Mouse (Mus musculus) ovary, postnatal 36 days (tissue): Measurements from ENCODE around the gene Tmem59.

Experiments
- DNase-seq: peaks from one replicate; pipeline ENCODE4 v3.0.0; 2022; ENCODE audit warnings: low spot score, mixed read lengths

Tmem59 gene

DNA sequence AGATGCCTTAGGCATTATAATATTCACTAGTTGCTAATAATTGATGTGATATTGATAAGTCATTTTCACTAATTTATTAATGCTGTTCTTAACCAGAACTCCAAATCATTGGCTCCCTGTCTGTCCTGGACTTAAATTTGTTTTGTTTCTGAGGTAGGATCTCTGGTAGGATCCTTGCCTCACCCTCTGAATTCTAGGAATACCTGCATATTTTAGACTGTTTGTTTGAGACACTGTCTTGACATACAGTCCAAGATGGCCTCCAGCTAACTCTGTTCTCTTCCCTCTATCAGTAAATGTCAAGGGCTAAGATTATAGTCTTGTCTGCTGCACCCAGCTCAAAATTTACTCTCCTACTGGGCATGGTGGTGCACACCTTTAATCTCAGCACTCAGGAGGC is 2.5 kb downstream of the Tmem59 start:
- no peak for DNase-seq

DNA sequence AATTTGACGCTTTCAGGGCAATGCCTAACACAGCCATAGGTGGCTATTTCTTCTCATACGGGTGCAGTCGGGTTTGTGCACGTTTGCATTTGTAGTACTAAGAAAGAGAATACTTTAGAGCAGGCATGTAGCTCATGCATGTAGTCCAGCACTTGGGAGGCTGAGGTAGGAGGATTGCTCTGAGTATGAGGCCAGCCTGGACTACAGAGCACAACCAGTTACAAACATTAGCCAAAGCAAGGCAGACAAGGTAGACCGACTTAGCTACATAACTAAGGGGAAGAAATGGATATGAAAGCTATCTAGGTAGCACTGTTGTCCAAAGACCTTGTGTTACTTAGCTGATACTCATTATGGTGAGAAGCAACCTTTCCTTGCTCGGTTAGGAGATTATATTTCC is 3.7 kb downstream of the Tmem59 start:
- no peak for DNase-seq

DNA sequence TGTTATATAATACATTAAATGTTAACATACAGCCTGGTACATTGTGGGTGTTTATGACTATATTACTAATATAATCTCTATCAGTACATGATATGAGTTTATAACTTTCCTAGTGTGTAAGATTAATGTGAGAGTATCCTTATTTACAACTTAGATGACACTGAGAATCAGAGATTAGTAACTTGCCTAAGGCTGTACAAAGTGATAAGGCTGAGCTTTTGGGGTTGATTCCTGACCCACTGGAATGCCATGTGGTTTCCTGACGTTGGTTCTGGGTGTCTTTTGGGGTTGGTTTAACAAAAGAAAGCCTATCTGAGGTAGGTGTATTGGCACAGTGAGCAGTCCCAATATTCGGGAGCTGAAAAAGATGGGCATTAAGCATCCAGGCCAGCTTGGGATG is 4.6 kb downstream of the Tmem59 start:
- no peak for DNase-seq

DNA sequence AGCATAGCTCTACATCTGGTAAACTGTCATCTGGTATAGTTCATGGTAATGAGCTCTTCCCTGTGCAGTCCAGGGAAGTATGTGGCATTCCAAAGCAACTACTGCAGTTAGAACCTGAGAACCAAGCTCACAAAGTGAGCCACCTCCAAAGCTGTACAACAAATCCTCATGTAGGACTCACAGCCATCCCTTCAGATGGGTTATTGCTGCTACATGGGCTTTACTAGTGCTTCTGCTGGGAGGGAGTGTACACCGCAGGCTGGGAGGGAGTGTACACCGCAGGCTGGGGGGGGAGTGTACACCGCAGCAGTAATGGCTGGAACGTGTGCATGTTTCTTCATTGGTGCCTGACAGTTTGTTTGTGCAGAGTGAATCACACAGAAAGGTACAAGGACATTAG is 5.0 kb downstream of the Tmem59 start:
- DNase-seq: no peak

DNA sequence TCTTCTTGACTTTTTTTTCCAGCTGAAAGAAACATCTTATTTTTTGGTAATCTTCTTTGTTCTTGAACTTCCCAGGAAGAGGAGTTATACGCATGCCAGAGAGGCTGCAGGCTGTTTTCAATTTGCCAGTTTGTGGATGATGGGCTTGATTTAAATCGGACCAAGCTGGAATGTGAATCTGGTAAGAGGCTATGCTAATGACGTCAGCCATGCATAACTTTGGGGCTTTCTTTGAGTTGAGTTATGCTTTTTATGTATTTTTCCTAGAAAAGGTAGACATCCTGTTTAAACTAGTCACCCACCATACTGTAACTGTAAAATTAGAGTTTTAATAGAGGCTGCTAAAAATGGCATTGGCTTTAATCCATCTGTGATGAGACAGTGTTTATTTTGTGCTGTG is 7.5 kb downstream of the Tmem59 start:
- no peak for DNase-seq

DNA sequence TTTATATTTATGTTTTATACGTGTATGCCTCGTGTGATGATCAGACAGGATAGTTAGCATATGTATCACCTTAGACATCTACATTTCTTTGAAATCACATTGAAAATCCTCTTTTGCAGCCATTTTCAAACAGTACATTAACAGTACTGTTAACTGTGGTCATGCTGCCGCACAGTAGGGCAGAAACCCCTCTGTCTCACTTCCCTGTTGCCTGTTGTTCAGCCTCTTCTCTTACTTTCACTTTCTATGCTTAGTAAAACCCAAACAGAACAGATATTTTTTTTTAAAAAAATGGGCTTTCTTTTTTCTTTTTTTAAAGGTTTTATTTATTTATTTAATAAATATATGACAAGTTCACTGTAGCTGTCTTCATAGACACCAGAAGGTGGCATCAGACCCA is 15.6 kb downstream of the Tmem59 start:
- DNase-seq: no peak

DNA sequence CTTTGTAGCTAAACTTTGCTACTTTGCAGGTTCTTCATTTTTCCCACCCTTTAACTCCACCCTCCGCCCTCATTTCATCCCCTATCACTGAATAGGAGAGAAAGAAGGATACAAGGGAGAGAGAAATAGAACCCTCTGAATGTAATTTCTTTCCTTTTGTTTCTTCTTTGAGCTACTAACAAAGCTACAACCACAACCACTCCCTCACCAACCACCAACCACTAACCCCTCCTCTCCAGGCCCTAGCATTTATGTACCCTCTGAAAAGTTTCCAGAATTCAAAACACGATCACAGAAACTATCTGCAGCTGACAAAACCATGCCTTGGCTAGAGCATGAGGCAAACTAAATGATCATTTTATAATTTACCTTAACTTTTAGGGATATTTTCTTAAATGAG is 18.3 kb downstream of the Tmem59 start:
- no peak for DNase-seq

DNA sequence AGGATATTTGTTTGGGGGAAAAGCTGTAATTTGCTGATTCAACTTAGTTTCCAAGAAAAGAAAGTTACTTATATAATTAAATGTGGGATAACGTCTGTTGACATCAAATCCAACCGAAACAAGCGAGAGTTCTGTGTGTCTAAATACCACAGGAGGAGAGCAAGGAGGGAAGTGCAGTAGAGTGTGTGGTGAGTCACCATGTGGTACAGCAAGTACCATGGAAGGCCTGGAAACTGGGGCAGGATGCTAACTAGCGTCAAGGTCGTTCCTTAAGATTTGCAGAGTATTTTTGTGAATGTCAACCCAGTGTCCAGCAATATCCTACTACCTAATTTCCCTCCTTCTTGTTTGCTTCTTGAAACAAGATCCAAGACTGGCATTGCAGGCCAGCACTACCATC is 19.9 kb downstream of the Tmem59 start:
- DNase-seq: no peak

DNA sequence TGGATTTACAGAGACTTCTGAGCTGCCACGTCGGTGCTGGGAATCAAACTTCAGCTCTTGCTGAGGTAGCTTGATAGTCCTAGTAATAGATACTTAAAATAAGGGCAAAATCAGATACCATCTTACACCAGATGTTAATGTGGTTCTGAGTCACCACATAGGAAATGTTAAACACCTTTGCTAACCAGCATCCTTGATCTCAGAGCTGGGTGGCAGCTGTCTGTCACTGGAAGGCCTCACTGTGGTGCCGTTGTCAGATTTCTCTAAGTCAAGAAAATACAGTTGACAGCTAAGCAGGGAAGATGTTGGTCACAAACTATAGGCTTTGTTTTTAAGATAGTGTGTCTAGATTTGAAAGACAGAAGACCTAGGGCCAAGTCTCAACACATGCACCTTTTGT is 23.6 kb downstream of the Tmem59 start:
- no peak for DNase-seq

DNA sequence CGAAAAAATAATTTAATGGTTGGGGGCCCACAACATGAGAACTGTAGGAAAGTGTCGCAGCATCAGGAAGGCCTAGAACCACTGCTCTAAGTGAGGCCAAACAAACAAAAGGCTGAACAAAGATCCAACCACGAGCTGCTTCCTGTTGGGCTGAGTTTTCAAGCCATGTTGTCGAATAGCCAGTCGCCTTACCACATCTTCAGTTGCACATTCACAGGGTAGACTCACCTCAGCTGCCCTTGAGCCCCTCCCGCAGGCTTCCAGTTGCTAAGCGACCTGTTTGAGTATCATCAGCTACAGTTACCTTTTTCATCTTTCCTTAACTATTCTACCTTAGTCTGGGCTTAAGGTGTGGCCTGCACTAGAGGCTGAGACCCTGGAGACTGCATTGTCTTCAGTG is 24.8 kb downstream of the Tmem59 start:
- DNase-seq: no peak

DNA sequence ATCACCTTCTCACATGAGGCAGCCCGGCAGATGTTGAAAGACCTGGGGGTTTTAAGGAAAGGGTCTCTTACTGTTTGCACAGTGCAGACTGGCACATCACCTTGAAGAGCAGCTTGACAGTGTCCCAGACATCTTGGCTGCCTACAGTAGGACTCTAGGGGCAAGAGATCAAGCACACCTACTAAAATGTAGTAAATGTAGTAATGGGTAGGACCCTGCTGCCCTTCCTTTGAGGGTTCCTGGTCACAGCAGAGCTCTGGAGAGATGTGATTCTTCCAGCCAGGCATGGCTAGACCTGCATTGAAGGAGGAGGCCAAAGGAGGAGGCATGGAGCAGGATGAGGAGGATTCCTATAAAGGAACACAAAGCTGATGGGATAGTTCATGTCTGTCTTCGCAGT is 28.8 kb downstream of the Tmem59 start:
- DNase-seq: no peak

DNA sequence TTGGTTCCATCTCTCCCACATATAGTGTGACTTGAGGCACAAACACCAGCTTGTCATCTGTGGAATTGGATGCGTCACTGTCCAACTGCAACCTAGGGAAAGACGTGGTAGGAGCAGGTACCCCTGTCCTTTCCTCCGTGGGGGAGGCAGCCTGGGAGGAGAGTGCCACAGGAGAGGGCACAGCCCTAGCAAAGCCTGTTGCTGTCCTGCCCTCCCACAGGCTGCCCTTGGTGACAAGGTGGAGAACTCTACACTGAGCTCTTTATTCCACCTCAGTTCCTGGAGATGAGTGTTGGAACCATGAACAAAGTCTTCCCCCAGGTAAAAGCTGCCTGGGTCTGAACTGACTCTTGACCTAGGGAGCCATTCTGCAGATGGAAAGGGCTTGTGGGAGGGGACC is 30.7 kb downstream of the Tmem59 start, which contains the start of gene Ldlrad1:
Gene Ldlrad1, plus strand, starts transcription at position 301 of the 400 bp plus-strand sequence.
- DNase-seq: no peak

DNA sequence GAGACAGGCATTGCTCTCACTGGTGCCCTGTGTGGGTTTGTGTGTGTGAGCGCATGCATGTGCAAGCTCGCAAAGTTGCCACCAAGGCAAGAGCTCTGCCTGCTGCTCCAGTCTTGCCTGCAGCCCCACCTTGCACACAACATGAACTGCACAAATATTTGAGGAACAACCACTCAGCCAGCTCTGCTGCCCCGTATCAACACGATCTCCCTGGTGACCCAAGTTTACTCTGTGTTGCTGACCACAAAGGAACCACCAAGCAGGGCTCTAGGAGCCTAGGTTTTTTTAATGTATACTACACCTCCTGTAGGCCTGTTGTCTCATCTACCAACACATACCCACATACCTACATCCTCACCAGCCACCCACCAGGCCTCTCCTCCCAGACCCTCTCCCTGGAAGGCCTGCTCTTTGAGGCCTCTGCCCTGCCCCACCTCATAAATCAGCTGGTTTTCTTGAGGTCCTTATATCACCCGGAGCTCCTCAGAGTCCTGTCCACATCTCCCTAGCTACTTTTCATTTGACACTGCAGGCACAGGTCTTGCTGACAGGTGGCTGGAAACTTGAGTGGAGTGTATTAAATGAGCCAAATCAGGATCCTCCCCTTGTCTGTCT is 32.4 kb downstream of the Tmem59 start:
- DNase-seq: no peak

DNA sequence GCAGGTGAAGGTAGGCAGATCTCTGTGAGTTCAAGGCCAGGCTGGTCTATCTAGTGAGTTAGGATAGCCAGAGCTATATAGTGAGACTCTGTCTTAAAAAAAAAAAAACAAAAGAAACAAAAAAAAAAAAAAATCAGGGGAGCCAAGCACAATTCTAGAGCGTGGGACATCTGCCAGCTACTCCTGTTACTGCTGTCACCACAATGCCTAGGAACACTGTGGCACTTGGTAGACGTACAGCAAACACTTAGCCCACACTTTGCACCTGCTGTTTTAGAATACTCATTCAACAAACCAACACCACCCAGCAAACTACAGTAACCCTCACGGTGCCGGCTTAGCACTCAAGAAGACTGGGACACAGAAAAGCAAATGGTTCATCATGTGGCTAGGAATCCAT is 33.3 kb downstream of the Tmem59 start:
- DNase-seq: no peak

DNA sequence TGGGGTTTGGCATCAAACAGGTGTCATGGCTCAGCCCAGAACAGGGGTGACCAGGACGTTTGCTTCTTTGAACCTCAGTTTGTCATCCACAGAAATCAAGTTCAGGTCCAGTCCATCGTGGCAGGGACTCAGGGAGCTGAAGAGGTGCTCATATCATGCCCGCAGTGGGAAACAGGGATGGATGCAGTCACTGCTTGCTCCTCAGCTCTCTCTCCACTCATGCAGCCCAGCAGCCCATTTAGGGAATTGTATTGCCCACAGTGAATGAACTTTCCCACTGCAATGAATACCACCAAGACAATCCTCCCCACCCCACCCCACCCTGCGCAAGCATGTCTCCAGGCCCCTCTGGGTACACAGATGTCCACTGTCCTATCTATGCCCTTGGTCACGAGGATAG is 33.7 kb downstream of the Tmem59 start:
- DNase-seq: no peak

DNA sequence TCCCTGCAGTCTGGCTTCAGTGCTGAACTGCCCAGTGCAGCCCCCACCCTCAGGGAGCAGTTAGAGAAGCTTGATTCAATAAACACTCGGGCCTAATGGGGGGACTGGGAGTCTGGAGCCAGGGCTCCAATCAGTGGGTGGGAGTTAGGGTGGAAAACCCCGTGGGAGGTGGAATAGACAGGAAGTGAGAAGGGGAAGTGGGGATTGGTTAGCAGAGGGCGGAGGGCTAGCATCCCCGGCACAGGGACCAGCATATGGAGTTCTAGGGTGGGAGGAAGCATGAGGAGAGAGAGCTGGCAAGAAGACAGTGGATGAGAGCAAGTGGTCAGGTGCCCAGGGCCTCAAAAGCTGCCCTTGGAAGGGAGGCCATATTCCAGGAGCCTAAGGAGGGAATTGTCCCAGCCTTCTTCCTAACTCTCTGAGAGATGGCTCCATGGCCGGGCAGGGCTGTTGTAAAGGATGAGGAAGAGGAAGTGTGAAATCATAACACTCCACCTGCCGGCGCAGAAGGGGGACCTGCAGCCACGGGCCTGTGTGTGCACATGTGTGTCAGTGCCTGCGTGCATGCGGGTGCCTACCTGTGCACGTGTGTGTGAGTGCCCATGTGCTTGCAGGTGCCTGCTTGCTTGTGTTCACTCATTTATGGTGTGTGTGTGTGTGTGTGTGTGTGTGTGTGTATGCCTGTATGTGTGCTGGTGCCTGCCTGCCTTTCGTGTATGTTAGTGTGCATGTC is 35.2 kb downstream of the Tmem59 start:
- no peak for DNase-seq

DNA sequence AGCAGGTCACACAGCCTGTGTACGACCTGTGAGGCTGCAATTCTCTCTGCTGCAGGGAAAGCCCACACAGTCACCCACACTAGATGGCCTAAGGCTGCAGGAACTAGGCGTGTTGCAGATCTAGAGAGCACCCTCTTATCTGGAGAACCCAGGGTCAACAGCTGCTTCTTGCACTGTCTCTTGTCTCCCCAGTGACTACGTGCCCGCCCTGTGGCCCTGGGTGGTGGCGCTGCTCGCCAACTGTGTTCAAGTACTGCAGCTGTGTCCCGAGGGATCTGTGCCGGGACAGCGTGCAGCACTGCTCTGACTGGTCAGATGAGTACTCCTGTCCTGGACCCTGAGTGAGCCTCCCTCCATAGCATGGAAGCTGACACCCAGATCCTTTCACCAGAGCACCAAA is 39.4 kb downstream of the Tmem59 start:
- peak; percentile 72 for DNase-seq

DNA sequence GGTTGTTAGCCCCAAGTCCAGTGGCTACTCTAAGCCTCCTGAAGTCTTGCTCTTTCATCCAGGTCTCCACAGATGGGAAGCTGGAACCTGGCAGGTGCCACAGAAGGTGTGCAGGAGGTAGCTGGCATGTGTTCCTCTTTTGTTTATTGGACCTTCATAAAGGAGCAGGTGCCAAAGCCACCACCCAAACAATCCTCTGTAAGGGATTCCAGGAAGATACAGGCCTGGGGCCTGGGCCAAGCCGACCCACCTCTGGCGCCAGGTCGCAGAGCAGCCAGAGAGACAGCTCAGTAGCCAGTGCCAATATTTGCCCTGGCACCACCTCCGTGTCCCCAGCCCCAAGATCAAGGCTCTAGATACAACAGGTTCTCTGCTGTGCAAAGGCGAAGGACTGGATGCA is 43.3 kb downstream of the Tmem59 start:
- DNase-seq: peak; percentile 29

DNA sequence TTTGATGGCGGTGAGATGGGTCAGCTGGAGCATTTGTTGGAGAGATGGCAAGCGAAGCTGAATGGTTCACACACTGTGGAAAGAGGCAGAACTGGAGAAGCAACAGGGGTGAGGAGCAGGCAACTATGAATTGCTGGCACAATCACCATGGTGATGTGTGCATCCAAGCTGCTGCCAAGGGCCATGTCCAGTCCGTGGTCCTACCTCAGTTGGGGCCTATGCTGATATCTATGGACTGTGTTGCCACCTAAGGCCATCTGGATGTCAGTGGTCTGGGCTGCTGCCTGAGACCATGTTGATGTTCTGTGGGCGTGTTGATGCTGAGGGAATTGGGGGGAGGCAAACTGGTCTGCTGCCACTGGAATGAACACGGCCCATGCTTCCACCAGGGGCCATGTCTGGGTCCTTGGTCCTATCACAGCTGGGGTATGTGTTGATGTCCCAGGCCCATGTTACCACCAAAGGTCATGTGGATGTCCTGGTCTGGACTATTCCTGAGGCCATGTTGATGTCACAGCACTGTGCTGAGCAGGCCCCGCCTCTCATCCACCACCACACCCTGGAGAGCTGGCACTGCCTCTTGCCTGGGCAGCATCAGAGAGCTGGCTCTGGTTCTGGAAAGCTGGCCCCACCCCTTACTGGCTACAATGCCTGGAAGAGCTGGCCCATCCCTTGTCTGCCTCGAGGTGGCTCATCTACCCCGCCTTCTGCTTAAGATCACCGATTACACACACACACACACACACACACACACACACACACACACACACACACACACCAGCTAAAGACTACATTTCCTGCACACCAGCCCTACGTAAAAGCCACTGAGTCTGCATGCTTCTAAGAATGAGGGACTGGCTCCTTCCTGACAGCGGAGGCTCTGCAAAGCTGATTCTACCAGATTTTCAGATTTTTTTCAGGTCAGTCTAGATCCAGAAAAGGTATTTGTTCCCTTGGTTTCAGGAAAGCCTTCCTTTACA is 45.3 kb downstream of the Tmem59 start:
- peak; percentile 29 for DNase-seq

DNA sequence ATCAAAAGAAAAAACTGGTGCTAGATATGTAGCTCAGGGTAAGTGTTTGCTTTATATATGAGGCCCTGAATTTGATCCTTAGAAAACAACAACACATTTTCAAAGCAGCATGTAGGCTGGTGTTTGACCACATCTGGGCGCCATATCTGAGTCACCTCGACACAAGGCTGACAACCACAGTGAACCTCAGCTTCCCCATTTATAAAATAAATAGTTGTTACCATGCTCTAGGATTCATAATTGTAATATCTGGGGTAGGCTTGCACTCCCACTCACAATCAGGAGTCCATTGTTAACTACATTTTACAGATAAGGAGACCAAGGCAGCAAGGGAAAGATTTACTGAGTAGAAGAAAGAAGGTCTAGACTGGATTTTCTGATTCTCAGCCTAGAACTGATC is 48.1 kb downstream of the Tmem59 start:
- no peak for DNase-seq

DNA sequence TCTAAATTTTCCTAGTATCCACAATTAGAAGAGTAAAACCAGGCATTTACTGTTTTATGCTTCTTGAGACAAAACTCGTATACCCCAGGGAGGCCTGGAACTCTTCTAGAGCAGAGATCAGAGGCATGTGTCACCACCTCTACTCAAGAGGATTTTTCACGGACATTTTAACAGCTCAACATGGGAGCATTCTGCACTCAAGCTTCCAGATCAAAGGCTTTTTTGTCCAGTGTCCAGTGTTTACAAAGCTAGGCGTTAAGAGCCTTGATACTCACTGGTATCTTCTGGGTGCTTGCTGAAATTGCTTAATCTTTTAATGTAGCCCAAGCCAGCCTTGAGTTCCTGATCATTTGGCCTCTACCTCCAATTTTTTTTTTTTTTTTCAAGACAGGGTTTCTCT is 54.0 kb downstream of the Tmem59 start:
- no peak for DNase-seq

DNA sequence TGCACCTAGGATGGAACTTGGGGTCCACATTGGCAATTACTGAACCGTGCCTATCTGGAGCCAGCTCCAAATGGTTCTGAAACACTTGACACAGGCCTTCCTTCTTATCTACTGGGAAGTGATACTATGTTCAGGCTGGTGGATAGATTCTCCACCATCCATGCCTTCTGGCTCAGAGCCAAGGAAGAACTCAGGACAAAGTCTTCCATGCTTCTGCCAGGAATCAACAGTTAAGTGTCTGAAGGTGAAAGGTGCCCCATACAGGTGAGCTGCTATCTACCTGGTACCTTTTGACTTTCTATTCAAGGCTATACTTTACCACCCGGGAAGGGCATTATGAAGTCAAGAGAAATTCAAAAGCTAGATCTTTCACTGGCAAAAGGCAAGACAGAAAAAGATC is 60.1 kb downstream of the Tmem59 start:
- no peak for DNase-seq

DNA sequence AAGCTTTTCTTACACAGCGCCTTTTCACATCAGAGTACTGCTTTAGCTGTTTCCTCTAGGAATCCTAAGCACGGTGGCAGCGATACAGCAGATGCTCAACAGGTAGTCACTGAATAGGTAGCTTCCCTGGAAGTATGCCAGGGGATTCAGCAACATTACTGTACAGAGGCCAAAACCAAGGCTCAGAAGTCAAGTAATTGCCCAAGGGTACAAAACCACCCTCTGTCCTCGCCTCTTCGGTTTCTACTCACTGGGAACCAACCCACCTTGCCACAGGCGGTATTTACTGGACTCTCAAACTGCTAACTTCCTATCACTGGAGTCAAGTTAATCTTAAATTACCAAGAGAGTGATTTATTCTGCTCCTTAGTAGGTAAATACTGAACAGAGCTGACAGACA is 62.0 kb downstream of the Tmem59 start:
- DNase-seq: no peak
